Mouse (Mus musculus) embryonic fibroblast, embryonic 13.5 days (primary cell): ENCODE results near the gene Zfp593.

Experiments
- CTCF ChIP-seq: IDR thresholded peaks from 2 replicates; pipeline ENCODE4 v1.5.1; 2011; ENCODE audit warnings: mild to moderate bottlenecking, control low read depth, low read length, moderate library complexity, borderline replicate concordance; ENCODE audit not compliant: insufficient read depth
- POLR2A ChIP-seq: IDR thresholded peaks from 2 replicates; pipeline ENCODE4 v1.6.1; 2011; ENCODE audit warnings: low read depth, mild to moderate bottlenecking, control low read depth, low read length, moderate library complexity

DNA sequence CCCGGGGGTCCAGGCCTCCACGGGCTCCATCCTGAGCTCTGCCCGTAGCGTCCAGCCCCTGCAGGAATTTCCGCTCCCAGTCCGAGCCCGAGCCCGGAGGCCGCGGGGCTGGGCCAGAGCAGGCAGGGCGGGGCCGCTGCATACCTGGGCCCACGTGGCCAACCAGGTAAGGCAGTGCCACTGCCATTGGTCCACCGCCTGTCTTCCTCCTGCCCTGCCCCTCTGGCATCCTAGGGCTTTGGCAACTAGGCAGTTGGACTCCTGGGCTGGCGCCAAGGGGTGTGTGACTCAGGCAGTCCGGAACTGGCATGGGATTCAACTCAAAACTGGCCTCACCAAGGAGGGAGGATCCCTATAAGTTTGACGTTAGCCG, 7.1 kb downstream of the Zfp593 start, which contains the start of gene Cnksr1:
- TF ChIP-seq POLR2A (no peak), CTCF (no peak)
